Mouse (Mus musculus) G1E-ER4 (cell line): ENCODE measurements around the gene Sem1. TPM values are rescaled to one million over a fixed set of nuclear protein-coding genes. Genes with fewer than 3 reads are reported as not detected.

ENCODE experiments used
- GATA1 ChIP-seq: IDR thresholded peaks from one replicate; pipeline ENCODE4 v1.8.0; 2012; ENCODE audit warnings: low read length, inconsistent platforms
- polyA plus RNA-seq: library from polyadenylated mRNA; stranded (reverse); fragments of >175 nt; gene quantifications from 2 replicates; pipeline ENCODE4 v1.2.3, GENCODE M21; 2012

The Sem1 gene
- polyA plus RNA-seq, 1 experiment: 13.7 TPM

DNA sequence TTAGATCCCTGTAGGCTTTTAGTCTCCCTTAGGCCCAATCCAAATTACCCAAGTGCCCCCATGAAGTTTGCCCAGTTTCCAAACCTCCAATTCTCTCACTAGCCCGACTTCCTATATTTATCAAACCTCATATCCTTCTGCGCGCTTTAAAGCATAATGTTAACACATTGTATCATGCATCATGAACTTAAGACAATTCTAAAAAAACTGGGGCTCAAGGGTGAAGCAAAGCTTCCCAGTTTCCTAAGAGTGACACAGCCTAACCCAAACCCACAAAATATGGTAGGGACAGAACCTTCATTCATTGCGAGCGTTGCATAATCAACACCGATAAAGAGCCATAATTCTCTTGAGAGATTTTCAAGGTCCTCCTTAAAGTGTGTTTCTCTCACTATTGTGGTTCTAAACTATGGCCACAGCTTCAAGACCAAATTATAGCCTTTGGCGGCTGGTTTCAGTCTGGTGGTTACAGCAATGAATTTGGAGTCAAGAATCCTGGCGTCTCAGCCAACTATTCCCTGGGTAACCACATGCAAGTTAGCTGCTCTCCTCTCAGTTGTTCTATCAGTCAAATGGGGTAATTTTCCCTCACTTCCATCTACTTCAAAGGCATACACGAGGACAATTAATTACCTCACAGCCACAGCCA, 34.7 kb downstream of the Sem1 start:
- no peak for TF ChIP-seq GATA1

DNA sequence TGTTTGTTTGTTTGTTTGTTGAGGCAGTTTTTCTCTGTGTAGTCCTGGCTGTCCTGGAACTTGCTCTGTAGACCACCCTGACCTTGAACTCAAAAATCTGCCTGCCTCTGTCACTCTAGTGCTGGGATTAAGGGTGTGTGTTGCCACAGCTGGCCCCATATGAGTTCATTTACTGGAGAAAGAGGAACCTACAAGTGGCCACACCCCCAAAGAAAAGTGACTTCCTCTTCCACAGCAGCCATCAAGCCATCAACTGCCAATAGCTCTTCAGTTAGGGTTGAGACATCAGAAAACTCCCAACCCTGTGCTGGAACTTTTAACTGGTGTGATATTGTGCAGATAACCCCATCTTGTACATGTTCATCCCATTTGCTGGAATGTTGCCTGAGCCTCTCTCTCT, 36.3 kb downstream of the Sem1 start:
- TF ChIP-seq GATA1: no peak

GRCm38 (mm10) chr6:6536781-6537466, 41.5 kb downstream of the Sem1 start:
- TF ChIP-seq GATA1: no peak
